Mouse (Mus musculus) ES-Bruce4 (cell line): ENCODE data around the gene Gle1.

Experiments used
- CTCF ChIP-seq: IDR thresholded peaks from one replicate; pipeline ENCODE4 v1.8.1; 2011; ENCODE audit warnings: low read depth, low read length
- POLR2A ChIP-seq: IDR thresholded peaks from one replicate; pipeline ENCODE4 v1.8.1; 2011; ENCODE audit warnings: low read length; ENCODE audit not compliant: insufficient read depth

- TF ChIP-seq POLR2A (no peak), CTCF (no peak)
Observed at GRCm38 (mm10) chr2:29940073-29940472, 4.8 kb downstream of the Gle1 start.
